Mouse (Mus musculus) liver, adult 2 months (tissue): Measurements from ENCODE around the gene Zbtb2.

Source experiments
- CTCF ChIP-seq: fragments of 200-500 bp; IDR thresholded peaks from 2 replicates; pipeline ENCODE4 v1.5.1; 2011; ENCODE audit warnings: low read depth, low read length, control low read depth
- POLR2A ChIP-seq: fragments of 200-500 bp; IDR thresholded peaks from 2 replicates; pipeline ENCODE4 v1.6.1; 2011; ENCODE audit warnings: low read length, control low read depth; ENCODE audit not compliant: insufficient read depth; ENCODE audit errors: extremely low read depth

DNA sequence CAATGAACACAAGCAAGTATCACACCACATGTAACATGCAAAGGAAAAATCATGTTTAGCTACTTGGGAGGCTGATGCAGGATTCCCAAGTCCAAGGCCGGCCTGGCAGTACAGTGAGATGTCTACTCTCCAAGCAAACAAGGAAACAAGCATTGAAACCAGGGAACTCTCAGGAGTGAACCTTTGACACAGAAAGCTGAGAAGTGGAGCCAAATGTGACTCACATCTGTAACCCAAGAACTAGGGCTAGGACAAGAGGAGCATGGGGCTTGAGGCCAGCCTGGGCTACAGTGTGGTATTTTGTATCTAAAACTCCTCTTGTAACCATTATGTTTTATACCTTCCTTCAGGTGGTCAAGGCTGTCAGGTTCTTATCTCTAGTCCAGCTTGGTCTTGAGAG lies 19.3 kb upstream of the Zbtb2 start:
- no peak for TF ChIP-seq CTCF
- TF ChIP-seq POLR2A = no peak
